Mouse (Mus musculus) small intestine, adult 2 months (tissue): ENCODE results near the gene Per3. TPM values are rescaled to one million over a fixed set of nuclear protein-coding genes. Genes with fewer than 3 reads are reported as not detected.

Experiments used
- H3K27ac ChIP-seq: fragments of 200-500 bp; 2 replicates; pipeline ENCODE4 v1.5.1; 2012; ENCODE audit warnings: low read depth, low read length, control low read depth, inconsistent platforms; ENCODE audit not compliant: insufficient read depth
- H3K27me3 ChIP-seq: fragments of 200-500 bp; 2 replicates; pipeline ENCODE4 v1.6.1; 2012; ENCODE audit warnings: mild to moderate bottlenecking, moderate library complexity, low read length, inconsistent platforms; ENCODE audit not compliant: control insufficient read depth, insufficient read depth
- H3K36me3 ChIP-seq: fragments of 200-500 bp; 2 replicates; pipeline ENCODE4 v1.6.1; 2012; ENCODE audit warnings: mild to moderate bottlenecking, low read length, control low read depth, inconsistent platforms; ENCODE audit not compliant: control insufficient read depth, insufficient read depth
- H3K4me1 ChIP-seq: fragments of 200-500 bp; 2 replicates; pipeline ENCODE4 v1.6.1; 2012; ENCODE audit warnings: low read length, inconsistent platforms, mixed read lengths; ENCODE audit not compliant: control insufficient read depth, insufficient read depth, insufficient read length
- H3K4me3 ChIP-seq: fragments of 200-500 bp; 2 replicates; pipeline ENCODE4 v1.5.1; 2012; ENCODE audit warnings: low read depth, mild to moderate bottlenecking, control low read depth, inconsistent platforms, low read length, moderate library complexity
- CTCF ChIP-seq: fragments of 200-500 bp; IDR thresholded peaks from 2 replicates; pipeline ENCODE4 v1.5.1; 2012; ENCODE audit warnings: low read depth, mild to moderate bottlenecking, control low read depth, inconsistent platforms, low read length, moderate library complexity, mixed read lengths; ENCODE audit not compliant: insufficient replicate concordance, insufficient read length; ENCODE audit errors: extremely low read depth
- POLR2A ChIP-seq: fragments of 200-500 bp; IDR thresholded peaks from 2 replicates; pipeline ENCODE4 v1.6.1; 2012; ENCODE audit warnings: low read depth, mild to moderate bottlenecking, control low read depth, inconsistent platforms, low read length, moderate library complexity
- WGBS: fragments of 180-500 bp; shearing (Covaris S2); methylation state at CpG from one replicate; pipeline ENCODE4 v1.1.7; 2018; 5-methylcytosine and 5-hydroxymethylcytosine counted together
- polyA plus RNA-seq: library from polyadenylated mRNA; depleted of rRNA; stranded (reverse); fragments of >200 nt; gene quantifications from 2 replicates; pipeline ENCODE4 v1.2.3, GENCODE M21; 2012

Per3 gene
- polyA plus RNA-seq, 1 experiment: 2.4 TPM

DNA sequence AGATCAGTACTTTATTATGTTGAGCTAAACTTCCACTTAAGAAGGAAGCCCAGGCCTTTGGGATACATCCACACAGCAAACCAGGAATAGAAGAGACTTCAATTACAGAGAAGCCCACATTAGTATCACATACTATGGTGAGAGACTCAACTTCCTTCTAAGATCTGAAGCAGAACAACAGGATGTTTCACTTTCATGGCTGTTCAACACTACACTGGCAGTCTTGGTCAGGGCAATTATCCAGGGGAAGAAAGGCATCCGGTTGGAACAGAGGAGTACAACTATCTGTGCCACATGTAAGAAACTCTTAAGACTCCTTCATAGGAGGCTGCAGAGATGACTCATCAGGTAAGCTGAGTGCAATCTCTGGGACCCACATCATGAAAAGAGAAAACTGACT, 6.7 kb upstream of the Per3 start:
- H3K27me3 ChIP-seq: no peaks in the 10 kb centered on the region
- peaks cover 41% of the 10 kb centered on the region for H3K36me3 ChIP-seq
- no peak for TF ChIP-seq CTCF
- TF ChIP-seq POLR2A: no peak
- no peak overlapping the region for H3K27ac ChIP-seq
- WGBS: 53% methylated on average over 1 of the region's 1 CpGs
- H3K4me1 ChIP-seq: peaks cover 4% of the 10 kb centered on the region; the same call in 1 of the 2 replicates
- H3K4me3 ChIP-seq: no peak overlapping the region

- WGBS: 87% methylated on average over 3 of the region's 3 CpGs
- Histone ChIP-seq H3K27ac (no peak overlapping the region), H3K36me3 (peaks cover 25% of the 10 kb centered on the region), H3K4me1 (peaks cover 6% of the 10 kb centered on the region; the same call in 1 of the 2 replicates), H3K27me3 (no peaks in the 10 kb centered on the region), H3K4me3 (no peak overlapping the region)
- TF ChIP-seq CTCF: no peak
- TF ChIP-seq POLR2A: no peak
Measured at GRCm38 (mm10) chr4:151046524-151046923, 2.1 kb upstream of the Per3 start.

- WGBS: 3% methylated on average over 21 of the region's 21 CpGs
- Histone ChIP-seq H3K36me3 (peaks cover 21% of the 10 kb centered on the region), H3K27ac (peak overlapping the region; percentile 61), H3K4me3 (peak overlapping the region; percentile 46), H3K4me1 (peaks cover 6% of the 10 kb centered on the region; the same call in 1 of the 2 replicates), H3K27me3 (no peaks in the 10 kb centered on the region)
- TF ChIP-seq POLR2A (no peak; the same call in 1 of the 2 replicates), CTCF (no peak)
Measured at GRCm38 (mm10) chr4:151044944-151045570, 592 bp upstream of the Per3 start.

GRCm38 (mm10) chr4:151043281-151043680, 1.2 kb downstream of the Per3 start:
- WGBS: 13% methylated on average over 5 of the region's 5 CpGs
- Histone ChIP-seq H3K4me1 (peaks cover 6% of the 10 kb centered on the region; the same call in 1 of the 2 replicates), H3K27ac (0 out of 2 replicates have a peak overlapping the region, but pooled peaks have one; percentile 4), H3K36me3 (peaks cover 30% of the 10 kb centered on the region), H3K27me3 (no peaks in the 10 kb centered on the region), H3K4me3 (peak overlapping the region; percentile 28; the same call in 1 of the 2 replicates)
- no peak for TF ChIP-seq CTCF
- no peak for TF ChIP-seq POLR2A

DNA sequence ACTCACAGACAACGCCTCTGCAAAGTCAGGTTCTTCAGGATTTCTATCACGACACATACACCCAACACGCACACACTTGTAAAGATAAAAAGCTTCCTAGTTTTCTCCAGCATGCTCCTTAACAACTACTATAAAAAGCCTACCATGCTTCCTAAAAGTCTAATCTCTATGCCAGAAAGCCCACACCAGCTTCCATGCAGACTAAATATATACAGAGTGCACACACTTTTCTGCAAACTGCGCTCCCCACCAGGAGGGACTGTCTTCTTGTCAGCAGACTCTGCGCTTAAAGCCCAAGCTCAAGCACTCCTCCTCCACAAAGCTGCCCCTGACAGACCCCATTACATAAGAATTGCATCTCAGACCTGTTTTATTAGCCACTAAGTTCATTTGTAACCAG, 3.0 kb downstream of the Per3 start:
- no peak overlapping the region for H3K4me3 ChIP-seq
- WGBS: 92% methylated on average over 5 of the region's 5 CpGs
- peaks cover 24% of the 10 kb centered on the region for H3K36me3 ChIP-seq
- no peaks in the 10 kb centered on the region for H3K27me3 ChIP-seq
- TF ChIP-seq POLR2A (no peak), CTCF (no peak)
- H3K27ac ChIP-seq: no peak overlapping the region
- peaks cover 6% of the 10 kb centered on the region; the same call in 1 of the 2 replicates for H3K4me1 ChIP-seq

DNA sequence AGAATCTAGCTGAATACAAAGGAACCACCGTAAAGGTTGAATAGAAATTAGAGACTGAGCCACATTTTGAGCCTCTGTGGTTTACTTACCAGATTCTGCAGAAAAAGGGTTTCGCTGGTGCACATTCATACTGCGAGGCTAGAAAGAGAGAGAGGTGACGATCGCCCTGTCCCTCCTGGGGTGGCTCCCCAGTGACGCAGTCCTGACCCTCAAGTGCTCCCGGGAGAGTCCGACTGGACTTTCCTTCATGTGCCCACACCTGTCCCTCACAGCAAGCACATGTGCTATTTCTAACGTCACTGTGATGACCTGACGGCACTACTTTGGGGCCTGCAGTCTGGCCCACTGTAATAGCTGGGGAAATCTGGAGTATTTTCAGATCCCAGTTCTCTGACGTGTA, 6.7 kb downstream of the Per3 start:
- WGBS: 96% methylated on average over 11 of the region's 11 CpGs
- TF ChIP-seq POLR2A (no peak), CTCF (no peak)
- Histone ChIP-seq H3K4me3 (no peak overlapping the region), H3K27me3 (no peaks in the 10 kb centered on the region), H3K36me3 (peaks cover 31% of the 10 kb centered on the region), H3K4me1 (no peaks in the 10 kb centered on the region), H3K27ac (no peak overlapping the region)

GRCm38 (mm10) chr4:151036521-151036920, 7.9 kb downstream of the Per3 start:
- no peak overlapping the region for H3K4me3 ChIP-seq
- H3K27ac ChIP-seq: no peak overlapping the region
- H3K27me3 ChIP-seq: no peaks in the 10 kb centered on the region
- 90% methylated on average over 7 of the region's 7 CpGs for WGBS
- H3K36me3 ChIP-seq: peaks cover 35% of the 10 kb centered on the region
- TF ChIP-seq CTCF (no peak), POLR2A (no peak)
- H3K4me1 ChIP-seq: no peaks in the 10 kb centered on the region

DNA sequence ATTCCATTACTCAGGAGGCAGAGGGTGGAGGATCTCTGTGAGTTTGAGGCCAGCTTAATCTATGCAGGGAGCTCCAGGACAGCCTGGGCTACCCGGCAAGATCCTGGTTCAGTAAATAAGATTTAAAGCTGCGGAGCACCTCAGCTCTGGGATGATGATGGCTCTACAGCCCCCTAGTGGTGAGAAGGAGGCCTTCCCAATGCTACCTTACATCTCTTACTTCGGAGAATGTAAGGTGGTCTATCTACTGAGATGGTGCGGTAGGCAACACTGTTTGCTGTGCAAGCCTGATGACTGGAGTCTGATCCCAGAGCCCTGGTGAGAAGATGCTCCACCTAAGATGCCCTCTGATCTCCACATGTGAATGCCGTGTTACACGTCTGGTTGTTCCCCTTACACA, 17.5 kb downstream of the Per3 start:
- WGBS: 61% methylated on average over 6 of the region's 6 CpGs
- Histone ChIP-seq H3K27ac (no peak overlapping the region), H3K4me3 (no peak overlapping the region), H3K4me1 (no peaks in the 10 kb centered on the region), H3K27me3 (no peaks in the 10 kb centered on the region), H3K36me3 (peaks cover 36% of the 10 kb centered on the region)
- TF ChIP-seq CTCF (peak; percentile 68; the same call in 1 of the 2 replicates), POLR2A (no peak)
